Mouse (Mus musculus): ENCODE data around the gene Lama4. TPM values are rescaled to one million over a fixed set of nuclear protein-coding genes. Genes with fewer than 3 reads are reported as not detected.

Gene Lama4
- total RNA-seq, 2 experiments from 2014 or later = not detected

DNA sequence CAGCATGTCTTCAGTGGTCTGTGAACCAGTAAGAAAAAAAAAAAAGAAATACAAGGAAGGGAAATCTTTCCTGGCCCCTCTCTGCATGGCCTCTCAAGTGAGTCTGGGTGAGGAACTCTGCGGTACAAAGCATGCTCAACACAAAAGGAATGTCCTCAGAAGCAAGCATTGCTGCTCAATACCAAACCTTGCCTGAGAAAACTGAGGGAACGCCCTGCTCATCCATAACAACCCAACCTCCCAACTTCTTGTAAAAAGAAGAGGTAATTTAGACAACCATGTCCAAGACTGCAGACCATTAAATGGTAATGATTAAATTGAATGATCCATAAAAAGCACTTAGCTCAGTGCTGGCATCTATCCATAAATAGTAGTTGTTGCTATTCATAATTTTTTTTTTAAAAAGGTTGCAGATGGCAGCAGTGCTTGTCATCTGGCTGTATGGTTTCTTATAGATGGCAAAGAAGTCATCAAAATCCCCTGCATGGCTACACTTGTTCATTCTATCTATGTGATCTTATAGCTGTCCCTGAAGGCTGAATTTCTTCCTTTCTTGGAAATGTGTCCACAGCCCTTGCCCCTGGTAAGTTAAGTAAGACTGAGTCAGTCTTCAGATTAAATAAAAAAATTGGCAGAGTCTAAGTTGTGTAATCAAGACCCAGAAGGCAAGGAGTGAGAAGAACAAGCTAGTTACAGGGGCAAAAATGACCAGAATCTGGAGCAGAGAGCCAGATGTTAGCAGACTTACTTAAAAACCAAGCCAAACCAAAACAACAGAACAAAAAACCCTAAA, 28.5 kb downstream of the Lama4 start:
- no peak for ATAC-seq (replicated peaks; ENCODE audit: poor library complexity)

DNA sequence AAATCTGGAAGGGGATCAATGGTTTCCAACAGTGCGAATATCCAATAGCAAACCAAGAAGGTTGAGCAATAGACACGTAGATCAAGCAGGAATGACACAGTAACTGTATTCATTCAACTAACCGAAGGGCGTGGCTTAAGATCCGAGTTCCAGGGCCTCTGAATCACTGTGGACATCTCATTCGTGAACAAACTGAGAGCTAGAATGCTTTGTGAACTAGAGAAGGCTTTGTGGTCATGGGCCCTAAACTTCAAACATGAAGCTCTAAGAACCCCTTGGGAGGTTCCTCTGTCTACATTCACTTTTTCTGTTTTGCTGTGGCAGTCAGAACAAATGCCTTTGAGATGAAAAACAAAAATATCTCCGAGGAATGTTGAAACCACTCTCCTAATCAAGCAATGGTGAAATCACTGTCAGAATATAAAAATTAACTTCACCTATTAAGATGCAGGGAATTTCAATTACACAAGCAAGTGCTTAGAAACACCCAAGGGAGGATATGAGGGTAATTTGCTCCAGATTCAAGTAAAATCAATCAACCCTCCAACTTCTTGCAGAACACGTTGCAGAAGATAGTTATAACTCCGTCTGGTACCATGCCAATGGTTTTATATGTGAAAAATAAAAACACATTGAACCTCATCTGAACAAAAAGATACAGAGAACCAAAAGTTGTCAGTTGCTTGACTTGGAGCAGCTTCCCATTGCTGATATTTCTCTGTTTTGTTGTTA, 29.6 kb downstream of the Lama4 start:
- no peak for ATAC-seq (replicated peaks; ENCODE audit: poor library complexity)

GRCm38 (mm10) chr10:38995896-38996295, 30.6 kb downstream of the Lama4 start:
- ATAC-seq (replicated peaks; ENCODE audit: poor library complexity) = no peak

- no peak for ATAC-seq (replicated peaks; ENCODE audit: poor library complexity)
These were observed 35.6 kb downstream of the Lama4 start for GRCm38 (mm10) chr10:39000951-39001350.

DNA sequence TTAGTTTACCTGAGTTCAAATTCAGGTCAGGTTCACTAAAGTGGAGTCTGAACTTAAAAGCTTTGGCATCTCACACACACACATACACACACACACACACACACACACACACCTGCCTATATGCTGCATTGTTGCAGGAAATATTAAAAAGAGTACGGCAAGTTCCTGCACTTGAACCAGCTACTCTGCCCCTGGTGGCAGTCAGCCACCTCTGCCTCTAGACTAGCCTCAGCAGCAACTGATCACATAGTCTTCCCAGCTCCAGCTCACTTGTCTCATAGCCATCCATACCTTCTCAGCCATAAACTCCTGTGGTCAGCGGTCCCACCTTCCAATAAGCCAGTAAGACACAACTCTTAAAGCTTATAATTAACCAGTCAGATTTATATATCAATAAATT, 37.2 kb downstream of the Lama4 start:
- ATAC-seq (replicated peaks; ENCODE audit: poor library complexity) = peak; percentile 46; the same call in 1 of the 2 replicates

GRCm38 (mm10) chr10:39003520-39003919, 38.2 kb downstream of the Lama4 start:
- peak; percentile 76 for ATAC-seq (replicated peaks; ENCODE audit: poor library complexity)

DNA sequence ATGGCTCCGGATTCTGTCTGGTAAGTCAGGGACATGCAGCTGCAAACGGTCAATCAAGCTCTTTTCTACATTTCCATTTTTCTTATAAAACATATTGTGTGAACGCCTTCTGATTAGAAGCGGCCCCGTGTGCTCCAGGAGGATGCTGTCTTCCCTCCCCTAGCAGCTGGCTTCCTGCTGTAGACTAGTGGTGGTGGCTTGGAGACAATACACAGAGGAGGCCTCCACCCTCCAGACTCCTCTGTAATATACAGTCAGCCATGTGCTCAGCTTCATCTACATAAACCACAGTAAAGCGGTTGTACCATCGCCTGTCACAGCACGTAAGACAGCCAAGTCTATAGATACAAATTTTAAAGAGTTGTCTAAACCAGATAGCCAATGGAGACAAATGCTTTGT, 40.2 kb downstream of the Lama4 start:
- no peak; the same call in 1 of the 2 replicates for ATAC-seq (replicated peaks; ENCODE audit: poor library complexity)

- ATAC-seq (replicated peaks; ENCODE audit: poor library complexity) = no peak
These were observed 41.3 kb downstream of the Lama4 start for GRCm38 (mm10) chr10:39006433-39007105.

DNA sequence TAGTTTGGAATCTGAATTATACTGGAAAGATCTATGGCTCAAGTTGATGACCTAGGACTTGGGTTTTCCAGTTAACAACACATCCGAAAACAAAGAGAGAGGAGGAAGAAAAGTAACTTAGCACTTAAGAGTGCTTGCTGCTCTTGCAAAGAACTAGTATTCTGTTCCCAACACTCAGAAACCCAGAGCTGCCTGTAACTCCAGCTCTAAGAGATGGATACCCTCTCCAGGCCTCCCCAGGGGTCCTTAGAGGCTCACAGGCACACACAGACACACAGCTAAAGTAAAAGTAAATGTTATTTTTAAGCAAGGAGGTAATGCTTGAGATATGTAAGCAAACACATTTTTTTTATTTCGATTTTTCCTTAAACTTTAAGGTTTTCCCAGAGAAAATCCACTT, 49.5 kb downstream of the Lama4 start:
- ATAC-seq (replicated peaks; ENCODE audit: poor library complexity) = no peak

GRCm38 (mm10) chr10:39017986-39018385, 52.7 kb downstream of the Lama4 start:
- no peak for ATAC-seq (replicated peaks; ENCODE audit: poor library complexity)

DNA sequence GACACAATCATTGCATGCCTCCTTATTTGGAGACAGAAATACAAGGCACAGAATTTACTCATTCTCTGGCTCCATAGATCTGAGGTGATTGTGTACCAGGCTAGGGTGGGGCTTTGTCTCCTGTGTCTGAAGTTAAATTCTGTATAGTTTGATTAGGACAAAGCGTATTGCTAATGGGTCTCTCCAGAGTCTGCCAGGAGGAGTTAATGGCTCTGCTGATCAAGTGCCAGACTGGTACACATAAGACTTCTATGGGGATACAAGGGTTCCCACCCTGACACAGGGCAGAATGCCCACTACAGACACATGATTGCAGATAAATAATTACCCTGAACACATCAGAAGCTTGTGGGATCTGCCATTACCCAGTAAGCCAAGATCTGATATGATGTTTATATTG, 53.3 kb downstream of the Lama4 start:
- ATAC-seq (replicated peaks; ENCODE audit: poor library complexity) = no peak

- peak; percentile 76 for ATAC-seq (replicated peaks; ENCODE audit: poor library complexity)
These were observed 58.4 kb downstream of the Lama4 start for GRCm38 (mm10) chr10:39023618-39024256.

DNA sequence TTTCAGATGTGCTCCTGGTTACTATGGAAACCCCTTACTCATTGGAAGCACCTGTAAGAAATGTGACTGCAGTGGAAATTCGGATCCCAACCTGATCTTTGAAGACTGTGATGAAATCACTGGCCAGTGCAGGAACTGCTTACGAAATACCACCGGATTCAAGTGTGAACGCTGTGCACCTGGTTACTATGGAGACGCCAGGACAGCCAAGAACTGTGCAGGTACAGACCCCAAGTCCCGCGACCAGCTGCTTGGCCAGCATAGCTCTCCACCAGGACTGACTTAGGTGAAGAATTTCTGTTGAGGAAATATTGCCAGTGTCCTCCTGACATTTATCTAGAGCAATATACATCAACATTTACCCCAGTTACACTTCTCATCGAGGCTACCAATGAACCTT, 61.2 kb downstream of the Lama4 start:
- no peak for ATAC-seq (replicated peaks; ENCODE audit: poor library complexity)

DNA sequence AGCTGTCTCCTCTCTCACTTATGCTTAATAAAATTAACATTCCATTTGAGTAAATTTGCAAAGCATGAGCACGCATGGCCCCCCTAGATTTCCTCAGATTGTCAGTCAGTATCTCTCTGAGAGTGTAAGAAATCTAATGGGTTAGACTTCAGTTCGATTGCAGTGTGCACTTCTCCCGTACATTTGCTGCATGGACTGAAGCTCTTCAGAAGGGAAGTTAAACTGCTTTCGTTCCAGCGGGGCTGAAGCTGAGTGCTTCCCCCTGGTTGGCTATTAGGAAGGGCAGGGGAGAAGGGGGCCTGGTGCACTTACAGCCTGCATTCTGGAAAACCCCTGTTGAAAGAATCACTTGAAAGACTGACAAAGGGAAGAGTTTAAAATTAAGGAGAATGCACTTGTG, 61.7 kb downstream of the Lama4 start:
- peak; percentile 50; the same call in 1 of the 2 replicates for ATAC-seq (replicated peaks; ENCODE audit: poor library complexity)

- ATAC-seq (replicated peaks; ENCODE audit: poor library complexity) = no peak
These were observed 63.1 kb downstream of the Lama4 start for GRCm38 (mm10) chr10:39028403-39028802.

DNA sequence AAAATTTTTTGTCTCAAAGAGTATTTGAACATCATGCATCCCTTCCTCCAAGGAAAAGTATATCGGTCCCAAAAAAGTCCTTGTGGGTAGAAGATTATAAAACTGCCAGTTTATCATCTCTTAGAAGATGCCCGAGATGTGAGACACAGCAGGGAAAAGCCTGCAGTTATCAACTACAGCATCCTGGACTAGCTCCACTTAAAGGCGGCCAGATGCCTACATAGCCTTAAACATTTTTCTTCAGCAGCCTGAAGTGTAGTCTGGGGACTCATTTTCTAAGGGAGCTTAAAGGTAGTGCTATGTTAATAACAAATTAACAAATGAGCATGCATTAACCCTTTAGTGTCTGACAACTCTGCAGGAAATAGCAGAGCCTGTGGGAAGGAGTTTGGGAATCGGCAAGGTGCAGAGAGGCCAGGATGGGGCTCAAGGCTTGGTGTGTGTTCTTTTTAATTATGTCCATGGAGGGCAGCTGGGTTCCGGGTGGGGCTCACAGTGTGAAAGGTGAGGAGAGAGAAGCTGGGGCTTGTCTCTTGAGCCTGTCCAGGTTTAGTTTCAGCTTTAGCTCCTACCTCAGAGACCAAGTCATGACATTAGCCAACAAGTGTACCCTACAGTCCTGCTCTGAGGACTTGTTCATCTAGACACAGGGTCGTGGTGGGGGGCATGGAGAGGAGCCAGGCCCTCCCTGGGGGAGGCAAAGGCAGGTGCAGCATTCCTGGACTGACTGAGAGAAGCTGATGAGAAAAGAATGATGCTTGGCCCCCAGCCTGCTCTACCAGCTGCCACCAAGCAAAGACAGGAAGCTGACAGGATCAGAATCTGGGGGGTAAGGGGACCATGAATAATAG, 64.2 kb downstream of the Lama4 start:
- ATAC-seq (replicated peaks; ENCODE audit: poor library complexity) = no peak

GRCm38 (mm10) chr10:39030148-39030685, 64.9 kb downstream of the Lama4 start:
- ATAC-seq (replicated peaks; ENCODE audit: poor library complexity) = no peak

- ATAC-seq (replicated peaks; ENCODE audit: poor library complexity) = 0 out of 2 replicates have a peak, but pooled peaks have one; percentile 42
These were observed 74.2 kb downstream of the Lama4 start for GRCm38 (mm10) chr10:39039564-39039963.

GRCm38 (mm10) chr10:39040026-39040425, 74.7 kb downstream of the Lama4 start:
- ATAC-seq (replicated peaks; ENCODE audit: poor library complexity) = no peak

GRCm38 (mm10) chr10:39044476-39044995, 79.2 kb downstream of the Lama4 start:
- ATAC-seq (replicated peaks; ENCODE audit: poor library complexity) = no peak

Data from megakaryocyte progenitor cell, adult 5-6 weeks (primary cell).